ENCODE assay signal across 29 mouse cellular contexts in the genomic region with DNA sequence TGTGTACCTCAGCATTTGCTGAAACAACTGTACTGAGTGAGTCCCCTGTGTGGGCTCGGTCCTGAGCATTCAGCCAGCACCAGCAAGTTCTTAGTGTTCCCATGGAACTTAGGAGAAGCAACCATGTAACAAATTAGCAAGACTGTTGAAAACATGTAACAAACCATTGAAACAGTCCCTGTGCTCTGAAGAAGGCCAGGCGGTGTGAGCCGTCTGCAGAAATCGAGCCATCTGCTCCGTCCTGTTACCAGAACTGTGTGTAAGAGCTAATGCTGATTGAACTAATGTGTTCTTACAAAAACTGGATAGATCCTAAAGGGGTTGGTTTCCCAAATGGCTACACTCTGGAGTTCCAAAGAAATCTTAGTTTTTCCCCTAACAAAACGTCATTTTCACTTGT. TPM values are rescaled to one million over a fixed set of nuclear protein-coding genes. Genes with fewer than 3 reads are reported as not detected.
DNase-seq lines count a peak whose midpoint lies in the region; ATAC-seq and TF ChIP-seq lines count a peak whose summit lies in the region.
"Had no signal": no experiment of that assay in that cellular context is flagged by ENCODE, and none has a peak within 500 bp of the region (broad histone marks: within the 10 kb centered on the region; RNA-seq: fewer than 3 reads in every experiment).

No protein-coding gene starts in this region.

- intact Hi-C loops in left cerebral cortex, adult 2 months (cut with DNase I), result no loop called here

- H3K27ac ChIP-seq in left cerebral cortex, adult 2 months, result peak overlapping the region; percentile 28; the same call in 1 of the 2 replicates
- peak overlapping the region; percentile 66 for H3K27ac ChIP-seq in brown adipose tissue, adult 24 weeks (replicated peaks; ENCODE audit: low read depth, low read length)
- H3K27ac ChIP-seq: hindbrain, embryonic 10.5 days; hindbrain, embryonic 15.5 days; liver, embryonic 14.5 days; midbrain, embryonic 10.5 days; stomach, postnatal 0 days had no signal

- H3K4me1 ChIP-seq in brown adipose tissue, adult 24 weeks (ENCODE audit: control insufficient read depth, insufficient read depth, insufficient read length, low read length), result peaks cover 8% of the 10 kb centered on the region; the same call in 1 of the 2 replicates
- H3K4me1 ChIP-seq: hindbrain, embryonic 15.5 days had no signal

- DNase-seq in frontal cortex, postnatal 36 days (ENCODE audit: low spot score in 2 of 2), result no peak
- DNase-seq in left cerebral cortex, adult 2 months (ENCODE audit: extremely low spot score in 1 of 2, low spot score in 2 of 2), result no peak
- DNase-seq in left cerebral cortex, adult 9 months (ENCODE audit: low spot score in 2 of 2), result no peak
- peak; percentile 48 to 55 for DNase-seq in layer of hippocampus, postnatal 36 days
- DNase-seq in gastrocnemius, postnatal 10 days, result no peak
- DNase-seq in retina, postnatal 1 day, result no peak
- DNase-seq: adrenal gland, postnatal 14 days; cerebellum, adult 9-10 months; cerebellum, postnatal 36 days; gastrocnemius, postnatal 14 days; heart, postnatal 14 days; liver; lung, embryonic 14.5 days; right cerebral cortex, adult 18-20 months; right cerebral cortex, postnatal 4 days; thymus, postnatal 14 days had no signal

- H3K4me3 ChIP-seq in left cerebral cortex, adult 2 months, result no peak overlapping the region
- H3K4me3 ChIP-seq in brown adipose tissue, adult 24 weeks (ENCODE audit: insufficient read depth, low read depth, low read length), result no peak overlapping the region
- H3K4me3 ChIP-seq: hindbrain, embryonic 10.5 days; hindbrain, embryonic 15.5 days; midbrain, embryonic 10.5 days had no signal

- no peak for TF ChIP-seq CTCF in left cerebral cortex, adult 2 months (IDR thresholded peaks at IDR 0.05)

- peak; percentile 14; the same call in 1 of the 2 replicates for ATAC-seq in frontal cortex, adult (ENCODE audit: low TSS enrichment)
- ATAC-seq: inflammation-experienced regulatory T-cells, adult 6 months; midbrain, embryonic 16.5 days; Patski had no signal

RNA-seq across cellular contexts. Expression of a gene that starts 15.2 kb away (rescaled TPM):
- 10 to 100 TPM; 19.2 to 20.9 TPM for total RNA-seq in left cerebral cortex, adult 2 months (2021)
- polyA plus RNA-seq in brown adipose tissue, adult 24 weeks (2012; ENCODE audit: insufficient read depth, insufficient read length, missing spikeins), result 7.4 and 11.3 TPM in 2 replicates
- 10 to 100 TPM; 20.8 to 24.0 TPM for total RNA-seq in layer of hippocampus, postnatal 36 days (2021)
- 10 to 100 TPM in 1 of 2 experiments, 1 to 10 TPM in 1; 7.1 to 10.8 TPM for total RNA-seq in gastrocnemius, postnatal 10 days (2021)

RNA-seq across cellular contexts. Expression of a gene that starts 15.4 kb away (rescaled TPM):
- under 1 TPM; 0.18 to 0.19 TPM for total RNA-seq in left cerebral cortex, adult 2 months (2021)
- polyA plus RNA-seq in brown adipose tissue, adult 24 weeks (2012; ENCODE audit: insufficient read depth, insufficient read length, missing spikeins), result not detected in 2 replicates
- total RNA-seq in layer of hippocampus, postnatal 36 days (2021), result under 1 TPM in 1 of 2 experiments, not detected in 1; 0.28 TPM
- total RNA-seq in gastrocnemius, postnatal 10 days (2021), result under 1 TPM; 0.19 to 0.36 TPM
- total RNA-seq: granulocyte monocyte progenitor cell, adult 5-6 weeks; neutrophil, adult 5-6 weeks had no signal
- polyA plus RNA-seq: neural tube, embryonic 11.5 days had no signal

RNA-seq across cellular contexts. Expression of a gene that starts 40.3 kb away (rescaled TPM):
- 10 to 100 TPM; 13.5 to 15.5 TPM for total RNA-seq in left cerebral cortex, adult 2 months (2021)
- 9.0 and 12.9 TPM in 2 replicates for polyA plus RNA-seq in brown adipose tissue, adult 24 weeks (2012; ENCODE audit: insufficient read depth, insufficient read length, missing spikeins)
- total RNA-seq in layer of hippocampus, postnatal 36 days (2021), result 10 to 100 TPM; 28.7 to 36.1 TPM
- 1 to 10 TPM; 6.3 to 6.5 TPM for total RNA-seq in gastrocnemius, postnatal 10 days (2021)

Comparison
In these comparisons a context has a peak if more than half of its experiments do, and no peak if none do; other contexts are left out.
1. DNase-seq: peak in layer of hippocampus, postnatal 36 days (2 of 2); none in frontal cortex, postnatal 36 days (0 of 2), left cerebral cortex, adult 2 months (0 of 2), left cerebral cortex, adult 9 months (0 of 2), gastrocnemius, postnatal 10 days (single experiment) and retina, postnatal 1 day (single experiment).